Mouse (Mus musculus): ENCODE measurements around the gene Cyb561a3. TPM values are rescaled to one million over a fixed set of nuclear protein-coding genes. Genes with fewer than 3 reads are reported as not detected.
A peak's percentile ranks its signal among the peaks of the same experiment; 100 is the strongest.

Cyb561a3 gene
- 21.0 TPM for polyA plus RNA-seq (2012; fragmentation: generic; extraction: Trizol)
- long read RNA-seq, experiment 1, transcript Cyb561a3-201 (7 exons, 1,474 nt) = major isoform, 15 of 45 reads
- long read RNA-seq, experiment 1, transcript Cyb561a3-209 (8 exons, 3,130 nt) = minor isoform, 7 of 45 reads
- long read RNA-seq, experiment 1, partial matches to known transcripts = 1 of 45 reads
- long read RNA-seq, experiment 1, other reads (novel, unspliced or antisense) = 20 of 45 reads
- long read RNA-seq, experiment 2, transcript Cyb561a3-209 (8 exons, 3,130 nt) = minor isoform, 70 of 271 reads
- long read RNA-seq, experiment 2, transcript Cyb561a3-208 (7 exons, 2,149 nt) = minor isoform, 13 of 271 reads
- long read RNA-seq, experiment 2, transcript Cyb561a3-201 (7 exons, 1,474 nt) = major isoform, 79 of 271 reads
- long read RNA-seq, experiment 2, transcript Cyb561a3-207 (9 exons, 2,634 nt) = minor isoform, 15 of 271 reads
- long read RNA-seq, experiment 2, partial matches to known transcripts = 6 of 271 reads
- long read RNA-seq, experiment 2, other reads (novel, unspliced or antisense) = 85 of 271 reads

DNA sequence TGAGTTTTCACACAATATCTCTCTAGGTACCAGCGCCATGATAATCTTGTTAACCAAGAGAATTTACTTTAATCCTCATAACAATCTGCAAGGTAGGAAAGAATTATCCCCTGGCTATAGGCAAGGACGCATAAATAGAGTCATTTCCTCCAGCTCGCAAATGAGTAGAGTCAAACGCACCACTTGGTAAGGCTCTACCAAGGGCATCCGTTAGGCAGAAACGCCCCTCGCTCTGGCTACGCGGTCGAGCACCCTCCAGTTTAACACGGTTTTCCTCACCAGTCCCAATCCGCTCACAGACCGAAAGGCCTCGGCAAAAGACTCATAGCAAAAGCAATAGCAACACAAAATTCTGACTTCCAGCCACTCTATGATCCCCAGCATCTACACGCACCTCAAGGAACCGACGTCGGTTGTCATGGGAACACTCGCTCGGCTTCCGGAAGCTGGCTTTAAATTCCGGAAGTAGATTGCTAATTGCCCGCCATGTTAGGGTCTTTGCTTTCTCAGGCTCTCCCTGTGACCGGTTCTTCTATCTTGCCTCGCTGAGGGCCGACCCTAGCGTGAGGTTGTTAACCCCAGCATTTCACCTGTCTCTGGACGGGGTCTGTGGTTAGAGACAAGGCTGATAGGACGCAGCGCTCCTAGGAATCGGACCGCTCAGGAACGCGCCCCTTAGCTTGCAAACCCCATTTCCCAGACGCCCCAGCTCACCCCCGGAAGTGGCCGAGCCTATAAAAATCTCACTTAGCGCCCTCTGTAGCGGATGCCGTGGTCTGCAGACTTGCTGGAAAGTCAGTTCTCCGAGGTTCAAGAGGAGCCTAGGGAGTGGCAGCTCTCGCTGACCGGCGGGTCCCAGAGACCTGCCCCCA lies at the start of gene Cyb561a3, which contains the start of gene Tmem138:
TSS of gene Cyb561a3 (plus strand) at position 483 of the 872 bp plus-strand sequence.
TSS of gene Tmem138 (minus strand) at position 673 of the 872 bp plus-strand sequence.
- Histone ChIP-seq H3ac (ENCODE audit: control insufficient read depth, insufficient read length, low read depth) (peak within 1 kb of the TSS; percentile 77), H3K4me3 (ENCODE audit: insufficient read depth, poor library complexity, severe bottlenecking) (peak within 1 kb of the TSS; percentile 58), H3K27me3 (ENCODE audit: control insufficient read depth, insufficient read depth, insufficient read length) (no peaks in the 10 kb centered on the region), H3K36me3 (ENCODE audit: control insufficient read depth, insufficient read depth) (peaks cover 46% of the 10 kb centered on the region), H3K79me3 (ENCODE audit: low read depth) (peaks cover 19% of the 10 kb centered on the region), H3K79me2 (ENCODE audit: control insufficient read depth, insufficient read depth) (peaks cover 39% of the 10 kb centered on the region)
- peak; percentile 16 for TF ChIP-seq CTCF (IDR thresholded peaks at IDR 0.05; ENCODE audit: control insufficient read depth, insufficient read depth, insufficient read length)
- peak; percentile 20 for TF ChIP-seq MAX (IDR thresholded peaks at IDR 0.05)
- no peak for TF ChIP-seq FOSL1 (IDR thresholded peaks at IDR 0.05; ENCODE audit: insufficient read depth, low read length, poor library complexity, severe bottlenecking)

- Histone ChIP-seq H3K36me3 (ENCODE audit: control insufficient read depth, insufficient read depth) (peaks cover 69% of the 10 kb centered on the region), H3K27me3 (ENCODE audit: control insufficient read depth, insufficient read depth, insufficient read length) (no peaks in the 10 kb centered on the region), H3K4me3 (ENCODE audit: insufficient read depth, poor library complexity, severe bottlenecking) (no peak overlapping the region), H3K79me2 (ENCODE audit: control insufficient read depth, insufficient read depth) (peaks cover 79% of the 10 kb centered on the region), H3K79me3 (ENCODE audit: low read depth) (peaks cover 65% of the 10 kb centered on the region), H3ac (ENCODE audit: control insufficient read depth, insufficient read length, low read depth) (no peak overlapping the region)
- no peak for TF ChIP-seq MAX (IDR thresholded peaks at IDR 0.05)
- TF ChIP-seq MYOD1 (IDR thresholded peaks at IDR 0.05; ENCODE audit: control insufficient read depth, insufficient read length, low read depth) = no peak
- TF ChIP-seq FOSL1 (IDR thresholded peaks at IDR 0.05; ENCODE audit: insufficient read depth, low read length, poor library complexity, severe bottlenecking) = no peak
- no peak for TF ChIP-seq CEBPB (IDR thresholded peaks at IDR 0.05; ENCODE audit: low read depth)
- no peak for TF ChIP-seq MYOG (IDR thresholded peaks at IDR 0.05; ENCODE audit: control insufficient read depth, extremely low read depth, insufficient read length)
- TF ChIP-seq CTCF (IDR thresholded peaks at IDR 0.05; ENCODE audit: control insufficient read depth, insufficient read depth, insufficient read length) = no peak
- TF ChIP-seq USF1 (IDR thresholded peaks at IDR 0.05; ENCODE audit: low read depth) = no peak
These were observed 46.9 kb upstream of the Cyb561a3 start for GRCm38 (mm10) chr19:10530082-10530481.

DNA sequence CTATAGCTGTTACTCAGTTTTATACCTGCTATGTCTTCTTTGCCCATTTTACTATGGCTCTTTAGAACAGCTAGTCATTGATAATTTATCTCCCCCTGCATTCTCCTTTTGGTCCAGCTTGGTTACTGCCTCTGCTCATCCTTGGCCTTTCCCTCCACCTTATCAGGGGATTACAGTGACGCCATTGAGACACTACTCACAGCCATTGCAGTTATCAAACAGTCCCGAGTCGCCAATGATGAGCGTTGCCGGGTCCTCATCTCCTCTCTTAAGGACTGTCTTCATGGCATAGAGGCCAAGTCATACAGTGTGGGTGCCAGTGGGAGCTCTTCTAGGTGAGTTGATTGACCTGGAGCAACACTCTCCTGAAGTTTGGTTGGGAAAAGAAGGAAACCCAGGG lies 37.5 kb upstream of the Cyb561a3 start:
- no peak overlapping the region for H3ac ChIP-seq (ENCODE audit: control insufficient read depth, insufficient read length, low read depth)
- H3K36me3 ChIP-seq (ENCODE audit: control insufficient read depth, insufficient read depth) = peaks cover 94% of the 10 kb centered on the region
- H3K4me3 ChIP-seq (ENCODE audit: insufficient read depth, poor library complexity, severe bottlenecking) = no peak overlapping the region
- no peaks in the 10 kb centered on the region for H3K79me2 ChIP-seq (ENCODE audit: control insufficient read depth, insufficient read depth)
- H3K27me3 ChIP-seq (ENCODE audit: control insufficient read depth, insufficient read depth, insufficient read length) = no peaks in the 10 kb centered on the region
- TF ChIP-seq MAX (IDR thresholded peaks at IDR 0.05) = no peak
- no peak for TF ChIP-seq USF1 (IDR thresholded peaks at IDR 0.05; ENCODE audit: low read depth)
- no peak for TF ChIP-seq FOSL1 (IDR thresholded peaks at IDR 0.05; ENCODE audit: insufficient read depth, low read length, poor library complexity, severe bottlenecking)
- no peak for TF ChIP-seq CEBPB (IDR thresholded peaks at IDR 0.05; ENCODE audit: low read depth)
- no peak for TF ChIP-seq MYOG (IDR thresholded peaks at IDR 0.05; ENCODE audit: control insufficient read depth, extremely low read depth, insufficient read length)
- no peak for TF ChIP-seq MYOD1 (IDR thresholded peaks at IDR 0.05; ENCODE audit: control insufficient read depth, insufficient read length, low read depth)
- TF ChIP-seq CTCF (IDR thresholded peaks at IDR 0.05; ENCODE audit: control insufficient read depth, insufficient read depth, insufficient read length) = no peak
- no peaks in the 10 kb centered on the region for H3K79me3 ChIP-seq (ENCODE audit: low read depth)

DNA sequence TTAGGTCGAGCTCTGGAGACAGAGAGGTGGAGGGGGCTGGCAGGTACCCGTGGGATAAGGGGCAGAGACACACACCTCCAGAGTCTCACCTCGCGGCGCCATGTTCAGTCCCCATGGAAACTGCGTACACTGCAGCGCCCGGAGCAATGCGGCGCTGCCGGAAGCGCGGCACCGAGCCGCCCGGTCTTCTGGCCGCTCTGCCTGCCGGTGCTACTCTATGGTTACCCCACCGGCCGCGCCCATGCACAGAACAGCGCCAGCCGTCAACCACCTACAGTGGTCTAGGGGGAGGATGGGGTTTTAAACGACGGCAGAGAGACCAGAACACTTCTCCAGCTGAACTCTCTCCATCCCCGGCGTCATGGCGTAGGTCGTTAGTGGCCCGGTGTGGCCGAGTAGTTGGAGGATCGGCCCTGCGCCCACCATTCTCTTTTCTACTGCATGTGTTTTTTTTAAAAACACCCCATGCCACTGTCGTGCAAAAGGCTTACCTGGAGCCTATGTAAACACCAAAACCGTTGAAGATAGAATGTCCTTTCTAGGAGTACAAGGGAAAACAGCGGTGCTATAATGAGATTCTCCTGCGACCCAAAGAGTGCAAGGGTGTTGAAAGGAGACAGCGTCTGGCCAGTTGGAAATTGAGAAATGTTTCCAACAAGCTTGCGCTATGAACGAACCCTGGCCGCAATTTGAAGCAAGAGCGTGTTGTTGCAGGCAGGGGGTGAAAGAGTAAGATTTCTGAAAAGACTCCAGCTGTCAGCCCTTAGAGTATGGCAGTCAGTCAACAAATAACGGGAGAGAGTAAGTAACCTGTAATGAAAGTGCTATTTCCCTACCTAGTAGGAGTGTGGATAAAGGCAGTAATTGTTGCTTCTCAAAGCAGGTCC lies 21.1 kb upstream of the Cyb561a3 start, which contains the start of gene Tmem216:
TSS of gene Tmem216 (minus strand) at position 615 of the 887 bp plus-strand sequence.
- Histone ChIP-seq H3K27me3 (ENCODE audit: control insufficient read depth, insufficient read depth, insufficient read length) (no peaks in the 10 kb centered on the region), H3K36me3 (ENCODE audit: control insufficient read depth, insufficient read depth) (peaks cover 17% of the 10 kb centered on the region), H3K4me3 (ENCODE audit: insufficient read depth, poor library complexity, severe bottlenecking) (peak within 1 kb of the TSS; percentile 63), H3K79me2 (ENCODE audit: control insufficient read depth, insufficient read depth) (peaks cover 5% of the 10 kb centered on the region), H3K79me3 (ENCODE audit: low read depth) (no peaks in the 10 kb centered on the region), H3ac (ENCODE audit: control insufficient read depth, insufficient read length, low read depth) (peak within 1 kb of the TSS; percentile 40)
- TF ChIP-seq USF1 (IDR thresholded peaks at IDR 0.05; ENCODE audit: low read depth) = no peak
- peak; percentile 70 for TF ChIP-seq MAX (IDR thresholded peaks at IDR 0.05)

DNA sequence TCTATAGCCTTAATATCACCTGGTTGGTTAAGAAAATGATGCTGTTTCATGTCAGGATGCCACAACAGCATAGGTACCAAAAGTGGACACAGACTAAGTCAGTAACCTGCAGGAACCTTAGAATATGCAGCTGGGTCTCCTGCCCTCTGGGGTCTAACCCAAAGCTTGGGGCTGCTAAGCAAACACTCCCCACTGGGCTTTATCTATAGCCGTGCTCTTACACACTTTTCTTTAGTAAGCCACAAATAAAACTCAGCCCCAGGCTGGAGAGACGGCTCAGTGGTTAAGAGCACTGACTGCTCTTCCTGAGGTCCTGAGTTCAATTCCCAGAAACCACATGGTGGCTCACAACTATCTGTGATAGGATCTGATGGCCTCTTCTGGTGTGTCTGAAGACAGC lies 20.0 kb upstream of the Cyb561a3 start:
- H3ac ChIP-seq (ENCODE audit: control insufficient read depth, insufficient read length, low read depth) = no peak overlapping the region
- no peak overlapping the region for H3K4me3 ChIP-seq (ENCODE audit: insufficient read depth, poor library complexity, severe bottlenecking)
- H3K27me3 ChIP-seq (ENCODE audit: control insufficient read depth, insufficient read depth, insufficient read length) = no peaks in the 10 kb centered on the region
- TF ChIP-seq MAX (IDR thresholded peaks at IDR 0.05) = no peak
- TF ChIP-seq MYOD1 (IDR thresholded peaks at IDR 0.05; ENCODE audit: control insufficient read depth, insufficient read length, low read depth) = no peak
- TF ChIP-seq CTCF (IDR thresholded peaks at IDR 0.05; ENCODE audit: control insufficient read depth, insufficient read depth, insufficient read length) = no peak
- no peak for TF ChIP-seq MYOG (IDR thresholded peaks at IDR 0.05; ENCODE audit: control insufficient read depth, extremely low read depth, insufficient read length)
- no peak for TF ChIP-seq USF1 (IDR thresholded peaks at IDR 0.05; ENCODE audit: low read depth)
- TF ChIP-seq FOSL1 (IDR thresholded peaks at IDR 0.05; ENCODE audit: insufficient read depth, low read length, poor library complexity, severe bottlenecking) = no peak
- no peak for TF ChIP-seq CEBPB (IDR thresholded peaks at IDR 0.05; ENCODE audit: low read depth)
- H3K79me3 ChIP-seq (ENCODE audit: low read depth) = no peaks in the 10 kb centered on the region
- H3K36me3 ChIP-seq (ENCODE audit: control insufficient read depth, insufficient read depth) = peaks cover 6% of the 10 kb centered on the region
- H3K79me2 ChIP-seq (ENCODE audit: control insufficient read depth, insufficient read depth) = peaks cover 5% of the 10 kb centered on the region
